Mouse (Mus musculus): Measurements from ENCODE around the gene Rap2b.

GRCm38 (mm10) chr3:61362821-61363160 lies 1.4 kb downstream of the Rap2b start:
- TF ChIP-seq CTCF (IDR thresholded peaks at IDR 0.05; ENCODE audit: low read depth, low read length) (no peak), POLR2A (IDR thresholded peaks at IDR 0.05; ENCODE audit: extremely low read depth, insufficient read depth, low read length) (no peak)

Measured in liver, adult 2 months (tissue).